Mouse (Mus musculus): ENCODE measurements around the gene Zfp410. TPM values are rescaled to one million over a fixed set of nuclear protein-coding genes. Genes with fewer than 3 reads are reported as not detected.

Gene Zfp410
- polyA plus RNA-seq (2014; fragmentation: Nextera tagmentation; extraction: Ambion mirVana): 126 TPM in 2 replicates

DNA sequence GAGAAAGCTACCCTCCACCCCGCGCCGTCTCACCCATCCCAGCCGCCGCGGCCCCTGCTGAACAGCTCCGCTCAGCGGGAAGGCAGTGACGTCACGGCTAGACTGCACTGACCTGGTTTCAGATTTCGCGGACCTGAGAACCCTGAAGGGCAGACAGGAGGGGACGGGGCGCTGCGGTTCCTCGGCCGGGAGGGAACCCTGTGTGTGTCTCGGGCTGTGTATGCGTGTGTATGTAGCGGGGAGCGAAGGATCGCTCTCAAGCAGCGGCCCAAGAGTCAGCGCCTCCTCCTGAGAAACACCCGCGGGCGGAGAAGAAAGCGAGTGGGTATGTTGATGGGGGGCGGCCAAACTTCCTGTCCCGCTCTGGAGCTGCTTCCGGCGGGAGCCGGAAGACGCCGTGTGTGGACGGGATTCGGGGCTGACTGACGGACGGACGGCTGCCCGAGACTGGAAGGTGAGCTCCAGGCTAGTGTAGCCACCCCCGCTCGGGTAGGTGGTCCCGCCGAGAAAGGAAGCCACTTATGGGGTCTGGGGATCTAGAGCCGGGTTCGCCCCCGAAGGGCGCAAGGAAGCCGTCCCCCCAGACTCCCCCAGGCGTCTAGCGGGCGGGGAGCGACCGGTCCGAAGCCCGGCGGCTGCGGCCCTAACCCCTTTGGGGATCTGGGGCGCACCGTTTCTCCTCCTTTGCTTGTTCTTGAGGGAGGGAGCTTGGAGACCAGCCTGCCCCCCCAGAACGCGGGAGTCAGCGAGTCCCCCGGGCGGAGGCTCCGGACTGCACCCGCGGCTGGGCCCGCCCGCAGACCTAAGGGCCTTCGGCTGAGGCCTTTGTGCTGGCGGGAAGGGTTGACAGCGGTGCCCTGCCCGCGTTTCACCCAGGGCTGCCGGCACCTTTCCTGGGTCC lies at the start of gene Zfp410:
Gene Zfp410, plus strand, starts transcription at position 132 of the 901 bp plus-strand sequence.
- Histone ChIP-seq H3K36me3 (ENCODE audit: control insufficient read depth, insufficient read depth, low read length) (no peaks in the 10 kb centered on the region), H3K9me3 (ENCODE audit: control insufficient read depth, low read length) (no peaks in the 10 kb centered on the region), H3K27me3 (ENCODE audit: control insufficient read depth, insufficient read depth, low read length) (no peaks in the 10 kb centered on the region), H3K27ac (ENCODE audit: low read depth, low read length) (peak within 1 kb of the TSS; percentile 87), H3K4me3 (ENCODE audit: low read depth, low read length) (peak within 1 kb of the TSS; percentile 91), H3K4me2 (replicated peaks; ENCODE audit: low read depth, low read length) (peak within 1 kb of the TSS; percentile 76), H3K9ac (ENCODE audit: low read depth, low read length) (peak within 1 kb of the TSS; percentile 97), H3K4me1 (replicated peaks; ENCODE audit: control insufficient read depth, insufficient read depth, low read length) (peaks cover 3% of the 10 kb centered on the region; the same call in 1 of the 2 replicates)
- WGBS: under 1% methylated on average over 68 of the region's 77 CpGs
- DNase-seq (ENCODE audit: low spot score) (peak; percentile 89), ATAC-seq (ENCODE audit: low FRiP score) (peak; percentile 96)

DNA sequence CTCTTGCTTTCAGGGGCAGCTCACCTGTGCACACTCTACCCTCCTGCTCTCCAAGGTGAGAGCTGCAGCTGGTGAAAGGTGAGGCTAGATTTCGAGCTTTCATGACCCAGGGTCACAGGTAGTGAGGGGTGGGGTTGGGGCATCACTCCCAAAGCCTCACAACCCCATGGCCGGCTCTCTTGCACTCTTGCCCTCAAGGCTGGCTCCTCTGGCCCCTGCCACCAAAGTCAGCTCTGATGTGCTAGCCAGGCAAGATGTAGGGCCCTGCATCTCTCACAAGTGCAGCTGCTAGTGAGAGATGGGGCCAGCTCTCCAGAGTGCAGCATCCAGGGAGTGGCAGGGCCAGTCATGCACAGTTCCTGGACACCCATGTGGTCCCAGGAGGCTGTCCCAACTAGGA lies 49.4 kb upstream of the Zfp410 start:
- H3K27me3 ChIP-seq (ENCODE audit: control insufficient read depth, insufficient read depth, low read length): no peaks in the 10 kb centered on the region
- 63% methylated on average over 2 of the region's 2 CpGs for WGBS
- ATAC-seq (ENCODE audit: low FRiP score): no peak

GRCm38 (mm10) chr12:84273366-84273765 lies 43.3 kb upstream of the Zfp410 start:
- DNase-seq (ENCODE audit: low spot score) (no peak), ATAC-seq (ENCODE audit: low FRiP score) (no peak)
- H3K27ac ChIP-seq (ENCODE audit: low read depth, low read length): no peak overlapping the region
- 74% methylated on average over 5 of the region's 5 CpGs for WGBS
- no peak overlapping the region for H3K4me3 ChIP-seq (ENCODE audit: low read depth, low read length)
- no peak overlapping the region for H3K9ac ChIP-seq (ENCODE audit: low read depth, low read length)
- no peaks in the 10 kb centered on the region for H3K4me1 ChIP-seq (replicated peaks; ENCODE audit: control insufficient read depth, insufficient read depth, low read length)
- H3K4me2 ChIP-seq (replicated peaks; ENCODE audit: low read depth, low read length): no peak overlapping the region
- no peaks in the 10 kb centered on the region for H3K27me3 ChIP-seq (ENCODE audit: control insufficient read depth, insufficient read depth, low read length)
- no peaks in the 10 kb centered on the region for H3K9me3 ChIP-seq (ENCODE audit: control insufficient read depth, low read length)
- no peaks in the 10 kb centered on the region for H3K36me3 ChIP-seq (ENCODE audit: control insufficient read depth, insufficient read depth, low read length)

More for the DNA sequence above, 49.4 kb upstream of the Zfp410 start:
- no peaks in the 10 kb centered on the region for H3K9me3 ChIP-seq (ENCODE audit: control insufficient read depth, low read length)
- H3K4me1 ChIP-seq (replicated peaks; ENCODE audit: control insufficient read depth, insufficient read depth, low read length): no peaks in the 10 kb centered on the region
- no peaks in the 10 kb centered on the region for H3K36me3 ChIP-seq (ENCODE audit: control insufficient read depth, insufficient read depth, low read length)
- no peak overlapping the region for H3K27ac ChIP-seq (ENCODE audit: low read depth, low read length)
- no peak overlapping the region for H3K9ac ChIP-seq (ENCODE audit: low read depth, low read length)
- no peak for DNase-seq (ENCODE audit: low spot score)
- no peak overlapping the region for H3K4me2 ChIP-seq (replicated peaks; ENCODE audit: low read depth, low read length)
- no peak overlapping the region for H3K4me3 ChIP-seq (ENCODE audit: low read depth, low read length)

DNA sequence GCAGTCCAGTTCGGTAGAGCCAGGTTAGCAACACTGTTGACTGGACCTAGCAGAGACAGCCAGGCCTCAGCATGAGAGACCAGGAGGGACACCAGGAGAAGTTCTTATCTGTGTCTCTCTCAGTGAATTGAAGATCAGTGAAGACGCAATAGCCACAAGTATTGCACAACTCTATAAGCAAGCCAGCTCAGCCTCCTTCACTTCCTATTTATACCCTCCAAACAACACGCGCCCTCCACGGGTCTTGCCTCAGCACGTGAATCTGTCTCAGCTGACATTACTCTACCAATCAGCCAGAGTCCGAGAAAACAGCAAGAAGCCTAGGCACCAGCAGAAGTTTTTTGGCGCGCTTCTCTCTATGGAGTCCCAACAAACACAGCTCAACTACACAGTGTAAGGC lies 41.4 kb upstream of the Zfp410 start:
- Histone ChIP-seq H3K9ac (ENCODE audit: low read depth, low read length) (no peak overlapping the region), H3K9me3 (ENCODE audit: control insufficient read depth, low read length) (no peaks in the 10 kb centered on the region), H3K36me3 (ENCODE audit: control insufficient read depth, insufficient read depth, low read length) (no peaks in the 10 kb centered on the region), H3K27me3 (ENCODE audit: control insufficient read depth, insufficient read depth, low read length) (no peaks in the 10 kb centered on the region), H3K4me3 (ENCODE audit: low read depth, low read length) (no peak overlapping the region), H3K4me2 (replicated peaks; ENCODE audit: low read depth, low read length) (no peak overlapping the region), H3K4me1 (replicated peaks; ENCODE audit: control insufficient read depth, insufficient read depth, low read length) (no peaks in the 10 kb centered on the region), H3K27ac (ENCODE audit: low read depth, low read length) (no peak overlapping the region)
- no peak for ATAC-seq (ENCODE audit: low FRiP score)
- DNase-seq (ENCODE audit: low spot score): no peak
- WGBS: 93% methylated on average over 9 of the region's 9 CpGs

GRCm38 (mm10) chr12:84276288-84276687 lies 40.4 kb upstream of the Zfp410 start:
- Histone ChIP-seq H3K27ac (ENCODE audit: low read depth, low read length) (no peak overlapping the region), H3K4me2 (replicated peaks; ENCODE audit: low read depth, low read length) (no peak overlapping the region), H3K27me3 (ENCODE audit: control insufficient read depth, insufficient read depth, low read length) (no peaks in the 10 kb centered on the region), H3K9me3 (ENCODE audit: control insufficient read depth, low read length) (no peaks in the 10 kb centered on the region), H3K9ac (ENCODE audit: low read depth, low read length) (no peak overlapping the region), H3K4me1 (replicated peaks; ENCODE audit: control insufficient read depth, insufficient read depth, low read length) (no peaks in the 10 kb centered on the region), H3K36me3 (ENCODE audit: control insufficient read depth, insufficient read depth, low read length) (no peaks in the 10 kb centered on the region), H3K4me3 (ENCODE audit: low read depth, low read length) (no peak overlapping the region)
- DNase-seq (ENCODE audit: low spot score) (no peak), ATAC-seq (ENCODE audit: low FRiP score) (no peak)
- 80% methylated on average over 2 of the region's 2 CpGs for WGBS

DNA sequence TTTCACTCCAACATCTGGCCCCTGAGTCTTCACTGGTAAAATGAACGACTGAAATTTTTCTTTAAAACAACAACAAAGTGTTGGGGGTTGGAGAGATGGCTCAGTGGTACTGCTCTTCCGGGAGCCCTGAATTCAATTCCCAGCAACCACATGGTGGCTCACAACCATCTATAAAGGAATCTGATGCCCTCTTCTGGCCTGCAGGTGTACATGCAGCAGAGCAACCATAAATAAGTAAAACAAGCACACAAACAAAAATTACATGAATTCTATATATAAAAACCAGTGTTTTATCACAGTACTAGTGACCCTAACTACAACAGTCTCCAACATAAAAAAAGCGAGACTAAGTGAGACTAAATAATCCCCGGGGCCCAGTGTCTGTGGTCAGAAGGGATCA lies 39.9 kb upstream of the Zfp410 start:
- Histone ChIP-seq H3K36me3 (ENCODE audit: control insufficient read depth, insufficient read depth, low read length) (no peaks in the 10 kb centered on the region), H3K9ac (ENCODE audit: low read depth, low read length) (no peak overlapping the region), H3K27me3 (ENCODE audit: control insufficient read depth, insufficient read depth, low read length) (no peaks in the 10 kb centered on the region), H3K4me3 (ENCODE audit: low read depth, low read length) (no peak overlapping the region), H3K4me1 (replicated peaks; ENCODE audit: control insufficient read depth, insufficient read depth, low read length) (no peaks in the 10 kb centered on the region), H3K4me2 (replicated peaks; ENCODE audit: low read depth, low read length) (no peak overlapping the region), H3K27ac (ENCODE audit: low read depth, low read length) (no peak overlapping the region), H3K9me3 (ENCODE audit: control insufficient read depth, low read length) (no peaks in the 10 kb centered on the region)
- DNase-seq (ENCODE audit: low spot score) (no peak), ATAC-seq (ENCODE audit: low FRiP score) (no peak)
- 84% methylated on average over 4 of the region's 4 CpGs for WGBS

DNA sequence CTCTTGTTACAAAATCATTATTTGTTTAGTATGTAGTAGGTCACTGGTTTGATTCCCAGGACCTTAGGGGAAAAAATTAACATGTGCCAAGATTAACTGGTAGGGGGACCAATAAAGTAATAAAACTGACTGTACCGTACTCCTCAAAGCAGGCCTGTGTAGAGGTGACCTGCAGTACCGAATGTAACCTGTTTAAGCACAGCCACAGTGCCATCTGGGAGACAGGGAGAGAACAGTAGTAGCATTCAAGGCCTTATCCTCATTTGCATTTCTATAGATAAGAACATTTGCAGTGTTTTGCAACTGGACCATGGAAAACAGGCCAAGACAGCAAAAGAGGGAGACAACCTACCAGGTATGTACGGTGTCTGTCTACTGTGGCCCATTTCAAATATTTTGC lies 38.8 kb upstream of the Zfp410 start:
- H3K4me2 ChIP-seq (replicated peaks; ENCODE audit: low read depth, low read length): no peak overlapping the region
- ATAC-seq (ENCODE audit: low FRiP score): no peak
- H3K4me3 ChIP-seq (ENCODE audit: low read depth, low read length): no peak overlapping the region
- 59% methylated on average over 3 of the region's 3 CpGs for WGBS
- no peak overlapping the region for H3K27ac ChIP-seq (ENCODE audit: low read depth, low read length)
- H3K27me3 ChIP-seq (ENCODE audit: control insufficient read depth, insufficient read depth, low read length): no peaks in the 10 kb centered on the region
- H3K36me3 ChIP-seq (ENCODE audit: control insufficient read depth, insufficient read depth, low read length): no peaks in the 10 kb centered on the region
- H3K4me1 ChIP-seq (replicated peaks; ENCODE audit: control insufficient read depth, insufficient read depth, low read length): no peaks in the 10 kb centered on the region
- no peak overlapping the region for H3K9ac ChIP-seq (ENCODE audit: low read depth, low read length)
- no peaks in the 10 kb centered on the region for H3K9me3 ChIP-seq (ENCODE audit: control insufficient read depth, low read length)
- DNase-seq (ENCODE audit: low spot score): peak; percentile 9

GRCm38 (mm10) chr12:84278901-84279300 lies 37.8 kb upstream of the Zfp410 start:
- H3K27me3 ChIP-seq (ENCODE audit: control insufficient read depth, insufficient read depth, low read length): no peaks in the 10 kb centered on the region
- H3K4me1 ChIP-seq (replicated peaks; ENCODE audit: control insufficient read depth, insufficient read depth, low read length): no peaks in the 10 kb centered on the region
- no peak overlapping the region for H3K4me2 ChIP-seq (replicated peaks; ENCODE audit: low read depth, low read length)
- 92% methylated on average over 7 of the region's 7 CpGs for whole genome bisulfite sequencing
- no peaks in the 10 kb centered on the region for H3K36me3 ChIP-seq (ENCODE audit: control insufficient read depth, insufficient read depth, low read length)
- H3K9ac ChIP-seq (ENCODE audit: low read depth, low read length): no peak overlapping the region
- H3K27ac ChIP-seq (ENCODE audit: low read depth, low read length): no peak overlapping the region
- H3K9me3 ChIP-seq (ENCODE audit: control insufficient read depth, low read length): no peaks in the 10 kb centered on the region
- H3K4me3 ChIP-seq (ENCODE audit: low read depth, low read length): no peak overlapping the region
- DNase-seq (ENCODE audit: low spot score): no peak
- no peak for ATAC-seq (ENCODE audit: low FRiP score)

- H3K36me3 ChIP-seq (ENCODE audit: control insufficient read depth, insufficient read depth, low read length): no peaks in the 10 kb centered on the region
- H3K4me3 ChIP-seq (ENCODE audit: low read depth, low read length): no peak overlapping the region; the same call in 1 of the 2 replicates
- H3K9me3 ChIP-seq (ENCODE audit: control insufficient read depth, low read length): no peaks in the 10 kb centered on the region
- H3K4me1 ChIP-seq (replicated peaks; ENCODE audit: control insufficient read depth, insufficient read depth, low read length): no peaks in the 10 kb centered on the region
- peak overlapping the region; percentile 44 for H3K4me2 ChIP-seq (replicated peaks; ENCODE audit: low read depth, low read length)
- no peak for ATAC-seq (ENCODE audit: low FRiP score)
- no peak overlapping the region for H3K27ac ChIP-seq (ENCODE audit: low read depth, low read length)
- H3K9ac ChIP-seq (ENCODE audit: low read depth, low read length): peak overlapping the region; percentile 55; the same call in 1 of the 2 replicates
- no peaks in the 10 kb centered on the region for H3K27me3 ChIP-seq (ENCODE audit: control insufficient read depth, insufficient read depth, low read length)
- WGBS: 79% methylated on average over 14 of the region's 14 CpGs
- no peak for DNase-seq (ENCODE audit: low spot score)
These were observed 32.3 kb upstream of the Zfp410 start for GRCm38 (mm10) chr12:84284391-84284790.
